Mouse (Mus musculus) layer of hippocampus, adult 18-20 months (tissue): ENCODE measurements at regions not wholly inside any gene's neighbourhood (a gene's known extent, or its start where the extent isn't known, plus 50 kb on each side); places are given as distances from the start of the nearest gene placed in this dataset.

ENCODE experiments used
- DNase-seq, 2 experiments: peaks; one replicate each; pipeline ENCODE4 v3.0.0; 2022; ENCODE audit warnings: low spot score in 2 of 2

- no peak for DNase-seq
Measured at GRCm38 (mm10) chr1:71949549-71949948, 262.6 kb downstream of the Mreg start.

GRCm38 (mm10) chr1:71948686-71949085 is 263.4 kb downstream of the Mreg start:
- DNase-seq, result no peak

- no peak for DNase-seq
Measured at GRCm38 (mm10) chr1:71947506-71947905, 264.6 kb downstream of the Mreg start.

GRCm38 (mm10) chr1:71946911-71947310 is 265.2 kb downstream of the Mreg start:
- no peak for DNase-seq

GRCm38 (mm10) chr1:71945070-71945469 is 267.0 kb downstream of the Mreg start:
- DNase-seq, result no peak

GRCm38 (mm10) chr1:71944531-71944930 is 267.6 kb downstream of the Mreg start:
- DNase-seq, result no peak

- no peak for DNase-seq
Measured at GRCm38 (mm10) chr1:71942145-71942544, 270.0 kb downstream of the Mreg start.

GRCm38 (mm10) chr1:71941688-71942087 is 270.4 kb downstream of the Mreg start:
- no peak for DNase-seq

- no peak for DNase-seq
Measured at GRCm38 (mm10) chr1:71940900-71941299, 271.2 kb downstream of the Mreg start.

GRCm38 (mm10) chr1:71938323-71939007 is 273.6 kb downstream of the Mreg start:
- no peak for DNase-seq

- DNase-seq, result no peak
Measured at GRCm38 (mm10) chr1:71937922-71938321, 274.2 kb downstream of the Mreg start.

GRCm38 (mm10) chr1:71937168-71937567 is 274.9 kb downstream of the Mreg start:
- no peak for DNase-seq

GRCm38 (mm10) chr1:71936501-71937129 is 275.5 kb downstream of the Mreg start:
- DNase-seq, result no peak

GRCm38 (mm10) chr1:71925501-71925900 is 272.5 kb upstream of the Fn1 start:
- no peak for DNase-seq

GRCm38 (mm10) chr1:71924884-71925283 is 271.9 kb upstream of the Fn1 start:
- DNase-seq, result no peak

- DNase-seq, result no peak
Measured at GRCm38 (mm10) chr1:71923731-71924130, 270.7 kb upstream of the Fn1 start.

- no peak for DNase-seq
Measured at GRCm38 (mm10) chr1:71921456-71921855, 268.5 kb upstream of the Fn1 start.

- DNase-seq, result no peak
Measured at GRCm38 (mm10) chr1:71919891-71920290, 266.9 kb upstream of the Fn1 start.

- no peak for DNase-seq
Measured at GRCm38 (mm10) chr1:71917021-71917420, 264.0 kb upstream of the Fn1 start.

GRCm38 (mm10) chr1:71914439-71914838 is 261.4 kb upstream of the Fn1 start:
- no peak for DNase-seq

GRCm38 (mm10) chr1:71913221-71913620 is 260.2 kb upstream of the Fn1 start:
- no peak for DNase-seq

- DNase-seq, result no peak
Measured at GRCm38 (mm10) chr1:71912441-71912840, 259.4 kb upstream of the Fn1 start.

GRCm38 (mm10) chr1:71910125-71910524 is 257.1 kb upstream of the Fn1 start:
- DNase-seq, result no peak
